Comparison of ENCODE assay signal across 35 mouse cellular contexts in genomic region chr7:101771604-101772003, GRCm38 (mm10). TPM values are rescaled to one million over a fixed set of nuclear protein-coding genes. Genes with fewer than 3 reads are reported as not detected.
DNase-seq lines count a peak whose midpoint lies in the region; ATAC-seq and TF ChIP-seq lines count a peak whose summit lies in the region.
"Had no signal": no experiment of that assay in that cellular context is flagged by ENCODE, and none has a peak within 500 bp of the region (broad histone marks: within the 10 kb centered on the region; RNA-seq: fewer than 3 reads in every experiment).

No protein-coding gene starts in this region.

- DNase-seq in heart, adult 18-20 months, result peak; percentile 23 to 27
- no peak for DNase-seq in heart, postnatal 25 days (ENCODE audit: low spot score)
- no peak for DNase-seq in layer of hippocampus, adult 2 months (ENCODE audit: low spot score in 2 of 2)
- no peak for DNase-seq in layer of hippocampus, adult 9-10 months (ENCODE audit: low spot score)
- no peak for DNase-seq in layer of hippocampus, adult 8-10 months (ENCODE audit: low spot score in 2 of 2)
- DNase-seq: adrenal gland, postnatal 36 days; cerebellum, adult 18-20 months; cerebellum, postnatal 10 days; gastrocnemius, postnatal 25 days; kidney, adult 8-10 months; kidney, postnatal 10 days; lung, adult 2 months; lung, postnatal 10 days; right cerebral cortex, postnatal 4 days; thymus, adult 2 months; thymus, postnatal 36 days had no signal

- peak overlapping the region; percentile 78 for H3K27ac ChIP-seq in layer of hippocampus, adult 2 months
- peak overlapping the region in 1 of 2 experiments; percentile 19; a peak in 1 of 4 replicates for H3K27ac ChIP-seq in heart, embryonic 14.5 days (replicated peaks in 1 of 2; ENCODE audit: control insufficient read depth in 1 of 2, insufficient read depth in 1 of 2, low read depth in 2 of 2, low read length in 2 of 2)
- H3K27ac ChIP-seq: embryonic facial prominence, embryonic 15.5 days; forebrain, embryonic 15.5 days; heart, adult 2 months; hindbrain, embryonic 12.5 days; limb, embryonic 15.5 days; liver, embryonic 14.5 days; macrophage; midbrain, embryonic 13.5 days; neural tube, embryonic 13.5 days had no signal

- no peak overlapping the region for H3K4me3 ChIP-seq in layer of hippocampus, adult 2 months
- no peak overlapping the region for H3K4me3 ChIP-seq in heart, embryonic 14.5 days (ENCODE audit: control insufficient read depth in 1 of 2, insufficient read depth in 1 of 2, low read depth in 1 of 2, low read length in 2 of 2)
- H3K4me3 ChIP-seq: embryonic facial prominence, embryonic 15.5 days; forebrain, embryonic 15.5 days; heart, adult 2 months; hindbrain, embryonic 12.5 days; limb, embryonic 15.5 days; midbrain, embryonic 13.5 days; neural tube, embryonic 13.5 days had no signal

- H3K27me3 ChIP-seq in heart, embryonic 14.5 days (ENCODE audit: control insufficient read depth, insufficient read depth, low read length), result no peaks in the 10 kb centered on the region
- H3K27me3 ChIP-seq: embryonic facial prominence, embryonic 15.5 days; forebrain, embryonic 15.5 days; hindbrain, embryonic 12.5 days; limb, embryonic 15.5 days; midbrain, embryonic 13.5 days; neural tube, embryonic 13.5 days had no signal

- 36% methylated on average over 1 of the region's 1 CpGs for WGBS in heart, embryonic 14.5 days

- H3K9me3 ChIP-seq in heart, embryonic 14.5 days (ENCODE audit: control insufficient read depth, low read length), result no peaks in the 10 kb centered on the region
- H3K9me3 ChIP-seq: embryonic facial prominence, embryonic 15.5 days; forebrain, embryonic 15.5 days; hindbrain, embryonic 12.5 days; limb, embryonic 15.5 days; midbrain, embryonic 13.5 days; neural tube, embryonic 13.5 days had no signal

- no peak overlapping the region for H3K9ac ChIP-seq in heart, embryonic 14.5 days (ENCODE audit: low read length)
- H3K9ac ChIP-seq: embryonic facial prominence, embryonic 15.5 days; forebrain, embryonic 15.5 days; hindbrain, embryonic 12.5 days; limb, embryonic 15.5 days; liver, embryonic 14.5 days; midbrain, embryonic 13.5 days; neural tube, embryonic 13.5 days had no signal

- H3K4me2 ChIP-seq in heart, embryonic 14.5 days (ENCODE audit: low read length), result no peak overlapping the region
- H3K4me2 ChIP-seq: embryonic facial prominence, embryonic 15.5 days; forebrain, embryonic 15.5 days; hindbrain, embryonic 12.5 days; limb, embryonic 15.5 days; midbrain, embryonic 13.5 days; neural tube, embryonic 13.5 days had no signal

- TF ChIP-seq CTCF in layer of hippocampus, adult 2 months (conservative IDR thresholded peaks at IDR 0.05), result no peak

- H3K4me1 ChIP-seq in heart, embryonic 14.5 days (ENCODE audit: control insufficient read depth in 2 of 2, insufficient read depth in 2 of 2, low read length in 2 of 2), result peaks cover 7 to 17% of the 10 kb centered on the region in 2 experiments

- intact Hi-C loops in heart, postnatal 25 days (cut with DNase I), result no loop called here

- ATAC-seq in heart, embryonic 14.5 days (ENCODE audit: insufficient number of reproducible peaks, insufficient read depth, low FRiP score, low read depth), result peak; percentile 35; the same call in 1 of the 2 replicates
- no peak for ATAC-seq in erythroblast, adult 5-6 weeks (replicated peaks; ENCODE audit: low FRiP score, poor library complexity, severe bottlenecking)
- ATAC-seq: forebrain, embryonic 15.5 days; intestine, embryonic 16.5 days had no signal

- H3K36me3 ChIP-seq in heart, embryonic 14.5 days (ENCODE audit: control insufficient read depth, insufficient read depth, low read length), result peaks cover 7% of the 10 kb centered on the region
- H3K36me3 ChIP-seq: embryonic facial prominence, embryonic 15.5 days; forebrain, embryonic 15.5 days had no signal

RNA-seq across cellular contexts. Expression of gene Phox2a, which starts 46.5 kb away (rescaled TPM):
- total RNA-seq in heart, adult 18-20 months (2021), result under 1 TPM; 0.18 to 0.27 TPM
- total RNA-seq in heart, postnatal 25 days (2021), result under 1 TPM; 0.26 to 0.42 TPM
- total RNA-seq in layer of hippocampus, adult 2 months (2021), result not detected
- polyA plus RNA-seq in heart, embryonic 14.5 days (2014; fragmentation: Nextera tagmentation; extraction: Ambion mirVana), result 1.2 TPM in 1 of 2 replicates, not detected in the other
- not detected in 2 replicates for total RNA-seq in erythroblast, adult 5-6 weeks (2015; ENCODE audit: low replicate concordance)
- total RNA-seq in erythroblast, adult 5-6 weeks (2017; ENCODE audit: low replicate concordance), result not detected in 2 replicates
- total RNA-seq in layer of hippocampus, adult 8-10 months (2022), result under 1 TPM in 1 of 4 experiments, not detected in 3; 0.20 TPM
- total RNA-seq: gastrocnemius, adult 18-20 months; gastrocnemius, postnatal 25 days; layer of hippocampus, postnatal 14 days; left cerebral cortex, postnatal 36 days; megakaryocyte-erythroid progenitor cell, adult 5-6 weeks; MEL had no signal
- polyA plus RNA-seq: cortical plate, adult 2 months; forebrain, embryonic 15.5 days; frontal cortex, adult 2 months; liver, embryonic 14.5 days; lung, adult 2 months; macrophage; thymus, adult 2 months had no signal

Comparison
In these comparisons a context has a peak if more than half of its experiments do, and no peak if none do; other contexts are left out.
1. DNase-seq: peak in heart, adult 18-20 months (2 of 2); none in heart, postnatal 25 days (single experiment), layer of hippocampus, adult 2 months (0 of 2), layer of hippocampus, adult 9-10 months (single experiment) and layer of hippocampus, adult 8-10 months (0 of 2).